Mouse (Mus musculus) kidney, adult 8-10 months (tissue): ENCODE results near the gene Svs5.
"Not testable (repeated sequence)": the region's sequence is repeated elsewhere in the genome, so short reads cannot be mapped to it uniquely, and the experiment has no call there.

ENCODE experiments used
- DNase-seq, 2 experiments: peaks; one replicate each; pipeline ENCODE4 v3.0.0; 2022

Svs5 gene

DNA sequence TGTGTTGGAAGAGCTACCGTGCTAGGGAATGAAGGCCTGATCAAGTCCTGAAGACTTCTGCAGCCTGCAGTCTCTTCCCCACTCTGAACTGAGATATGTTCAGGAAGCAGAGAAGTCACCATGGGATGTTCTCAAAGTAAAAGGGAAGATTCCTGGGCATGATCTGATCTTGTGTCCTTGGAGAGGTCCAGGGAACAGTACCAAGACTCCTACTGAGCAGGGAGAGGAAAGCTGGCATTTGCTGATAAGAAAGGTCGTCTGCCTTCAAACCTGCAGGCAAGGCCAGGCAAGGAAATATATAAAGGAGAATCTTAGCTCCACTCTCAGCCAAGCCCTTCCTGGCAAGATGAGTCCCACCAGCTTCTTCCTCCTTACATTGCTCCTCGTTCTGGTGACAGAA lies at the start of gene Svs5:
Gene Svs5, plus strand, starts transcription at position 301 of the 400 bp plus-strand sequence.
- DNase-seq: not testable (repeated sequence)

DNA sequence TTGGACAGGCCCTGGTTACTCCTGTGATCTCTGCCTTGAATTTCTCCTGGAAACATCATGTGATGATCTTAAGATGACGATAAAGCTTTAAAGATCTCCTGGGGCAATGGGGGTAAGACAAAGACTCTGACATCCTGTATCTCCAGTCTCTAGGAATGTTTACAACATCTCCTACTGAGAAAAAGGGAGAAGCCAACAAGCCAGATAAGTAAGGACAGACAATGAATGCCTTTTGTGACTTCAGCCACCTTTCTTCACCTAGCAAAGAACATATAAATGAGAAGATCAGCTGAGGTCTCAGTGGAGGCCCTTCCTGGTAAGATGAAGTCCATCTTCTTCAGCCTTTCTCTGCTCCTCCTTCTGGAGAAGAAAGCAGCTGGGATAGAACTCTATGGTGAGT lies 43.6 kb upstream of the Svs5 start, which contains the start of gene Svs3a:
Gene Svs3a, plus strand, starts transcription at position 301 of the 400 bp plus-strand sequence.
- DNase-seq: not testable (repeated sequence)

DNA sequence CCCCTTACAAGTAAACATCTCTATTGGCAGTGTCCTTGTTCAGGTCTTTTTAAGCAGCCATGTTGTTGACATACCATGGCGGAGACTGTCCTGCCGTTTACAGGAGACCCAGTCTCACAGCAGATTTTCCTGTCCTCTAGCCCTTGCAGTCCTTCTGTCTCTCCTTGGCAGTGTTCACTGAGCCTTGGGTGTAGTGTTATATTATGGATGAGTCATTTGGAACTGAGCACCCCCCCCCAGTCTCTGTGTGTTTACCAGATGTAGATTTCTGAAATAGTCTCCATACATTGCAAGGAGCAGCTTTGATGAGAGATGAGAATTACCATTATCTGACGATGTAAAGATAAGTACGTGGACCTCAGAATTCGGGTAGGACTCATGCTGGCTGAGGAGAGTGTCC lies 19.9 kb upstream of the Svs5 start:
- DNase-seq: no peak

DNA sequence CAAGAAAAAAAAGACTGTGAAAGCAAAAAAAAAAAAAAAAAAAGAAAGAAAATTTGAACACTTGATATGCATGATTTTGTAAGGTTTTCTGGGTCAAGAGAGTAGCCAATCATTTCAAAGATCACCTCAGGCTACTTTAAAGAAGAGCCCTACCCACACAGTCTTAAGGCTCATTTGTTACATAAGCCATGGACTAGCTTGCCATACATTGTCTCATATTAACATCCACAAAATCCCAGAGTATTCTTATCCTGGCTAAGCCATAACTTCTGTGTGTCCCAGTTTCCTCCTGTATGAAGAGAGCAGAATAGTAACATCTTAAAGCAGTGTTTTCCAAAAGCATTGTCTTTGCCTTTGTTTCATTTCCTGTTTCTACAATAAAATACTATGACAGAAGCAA lies 17.1 kb upstream of the Svs5 start:
- not testable (repeated sequence) for DNase-seq

DNA sequence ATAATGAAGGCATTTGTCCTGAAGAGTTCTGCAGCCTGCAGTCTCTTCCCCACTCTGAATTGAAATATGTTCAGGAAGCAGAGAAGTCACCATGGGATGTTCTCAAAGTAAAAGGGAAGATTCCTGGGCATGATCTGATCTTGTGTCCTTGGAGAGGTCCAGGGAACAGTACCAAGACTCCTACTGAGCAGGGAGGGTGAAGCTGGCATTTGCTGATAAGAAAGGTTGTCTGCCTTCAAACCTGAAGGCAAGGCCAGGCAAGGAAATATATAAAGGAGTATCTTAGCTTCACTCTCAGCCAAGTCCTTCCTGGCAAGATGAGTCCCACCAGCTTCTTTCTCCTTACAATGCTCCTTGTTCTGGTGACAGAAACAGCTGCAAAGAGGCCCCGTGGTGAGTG lies 16.1 kb upstream of the Svs5 start, which contains the start of gene Svs6:
Gene Svs6, plus strand, starts transcription at position 301 of the 400 bp plus-strand sequence.
- not testable (repeated sequence) for DNase-seq

DNA sequence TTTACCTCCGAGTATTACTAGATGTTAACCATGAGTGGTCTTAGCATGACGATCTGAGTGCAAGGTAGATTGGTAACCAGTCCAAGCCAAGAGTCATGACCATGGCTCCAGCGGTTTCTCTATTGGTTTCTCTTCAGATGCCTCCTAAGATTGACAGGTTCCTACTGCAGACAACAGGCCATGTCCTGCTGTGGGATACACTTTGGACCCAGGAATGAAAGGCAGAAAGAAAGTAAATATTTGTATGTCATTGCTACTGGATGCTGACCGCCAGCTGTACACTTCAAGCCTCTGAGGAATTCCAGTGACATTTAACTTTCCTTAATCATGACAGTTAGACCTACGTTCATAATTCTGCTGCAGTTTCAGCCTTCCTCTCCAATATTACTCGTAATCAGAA lies 11.6 kb upstream of the Svs5 start:
- no peak for DNase-seq

DNA sequence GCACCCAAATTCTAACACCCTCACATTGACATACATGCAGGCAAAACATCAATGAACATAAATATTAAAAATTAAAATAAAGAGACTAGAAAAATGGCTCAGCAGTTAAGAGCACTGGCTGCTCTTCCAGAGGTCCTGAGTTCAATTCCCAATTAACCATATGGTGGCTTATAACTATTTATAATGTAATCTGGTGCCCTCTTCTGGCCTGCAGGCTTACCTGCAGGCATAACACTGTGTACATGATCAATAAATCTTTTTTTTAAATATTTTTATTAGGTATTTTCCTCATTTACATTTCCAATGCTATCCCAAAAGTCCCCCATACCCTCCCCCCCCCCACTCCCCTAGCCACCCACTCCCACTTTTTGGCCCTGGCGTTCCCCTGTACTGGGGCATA lies 11.2 kb downstream of the Svs5 start:
- DNase-seq: not testable (repeated sequence)

DNA sequence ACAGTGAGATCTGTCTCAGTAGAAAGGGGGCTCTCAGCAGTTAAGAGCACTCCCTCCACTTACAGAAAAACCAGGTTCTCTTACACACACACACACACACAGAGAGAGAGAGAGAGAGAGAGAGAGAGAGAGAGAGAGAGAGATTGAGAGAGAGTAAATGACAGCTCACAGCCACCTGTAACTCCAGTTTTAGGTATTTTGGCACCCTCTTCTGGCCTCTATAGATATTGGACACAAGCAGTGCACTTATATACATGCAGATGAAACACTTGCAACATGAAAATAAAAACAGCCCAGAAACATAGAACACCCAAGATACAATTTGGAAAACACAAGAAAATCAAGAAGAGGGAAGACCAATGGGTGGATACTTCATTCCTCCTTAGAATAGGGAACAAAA lies 15.2 kb downstream of the Svs5 start:
- not testable (repeated sequence) for DNase-seq

DNA sequence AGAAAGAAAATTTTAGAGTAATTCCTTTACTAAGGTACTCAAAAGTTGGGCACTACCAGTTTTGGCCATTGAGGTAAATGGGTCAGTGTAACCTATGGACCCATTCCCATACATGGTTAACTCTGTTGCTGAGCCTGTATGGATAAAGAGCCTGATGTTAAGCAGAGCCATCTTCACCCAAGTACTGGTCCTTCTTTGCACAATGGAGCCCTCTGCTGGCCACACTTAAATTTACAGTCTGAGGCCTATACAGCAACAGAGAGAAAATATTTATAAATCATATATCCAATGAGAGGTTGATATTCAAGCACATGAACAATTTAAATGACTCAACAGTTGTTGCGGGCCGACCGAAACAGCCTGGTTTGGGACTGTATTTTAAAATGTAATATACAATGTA lies 16.4 kb downstream of the Svs5 start:
- peak in 1 of 2 experiments; percentile 46 for DNase-seq

DNA sequence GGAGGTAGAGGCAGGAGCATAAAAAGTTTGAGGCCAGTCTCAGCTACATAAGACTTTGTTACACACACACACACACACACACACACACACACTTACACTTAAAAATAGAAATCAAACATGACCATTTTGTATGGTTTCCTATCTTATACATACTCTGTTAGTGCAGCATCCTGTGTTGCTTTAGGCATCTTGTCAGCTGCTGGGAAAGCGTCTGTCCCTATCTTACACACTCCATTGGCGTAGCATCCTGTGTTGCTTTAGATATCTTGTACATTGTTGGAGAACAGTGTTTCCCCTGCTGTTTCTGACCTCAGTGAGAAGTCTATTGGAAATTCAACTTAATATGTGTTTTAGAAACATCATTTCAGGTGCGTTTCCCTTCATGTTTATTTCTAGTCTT lies 20.2 kb downstream of the Svs5 start:
- no peak for DNase-seq

DNA sequence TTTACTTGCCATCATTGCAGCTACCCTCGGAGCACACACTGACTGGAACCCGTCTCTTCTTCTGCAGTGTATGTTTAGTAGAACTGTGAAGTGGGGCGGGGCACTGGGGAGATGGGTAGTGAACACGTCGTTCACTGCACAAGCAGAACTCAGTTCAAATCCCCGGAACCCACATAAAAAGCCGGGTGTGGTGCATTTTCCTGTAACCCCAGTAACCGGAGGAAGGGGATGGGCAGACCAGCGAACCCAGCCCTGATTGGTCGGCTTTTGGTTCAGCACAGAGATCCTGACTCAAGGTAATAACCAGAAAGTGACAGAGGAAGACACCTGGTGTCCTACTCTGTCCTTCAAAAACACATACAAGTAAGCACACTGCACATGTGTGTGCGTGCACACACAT lies 20.8 kb downstream of the Svs5 start:
- no peak for DNase-seq

DNA sequence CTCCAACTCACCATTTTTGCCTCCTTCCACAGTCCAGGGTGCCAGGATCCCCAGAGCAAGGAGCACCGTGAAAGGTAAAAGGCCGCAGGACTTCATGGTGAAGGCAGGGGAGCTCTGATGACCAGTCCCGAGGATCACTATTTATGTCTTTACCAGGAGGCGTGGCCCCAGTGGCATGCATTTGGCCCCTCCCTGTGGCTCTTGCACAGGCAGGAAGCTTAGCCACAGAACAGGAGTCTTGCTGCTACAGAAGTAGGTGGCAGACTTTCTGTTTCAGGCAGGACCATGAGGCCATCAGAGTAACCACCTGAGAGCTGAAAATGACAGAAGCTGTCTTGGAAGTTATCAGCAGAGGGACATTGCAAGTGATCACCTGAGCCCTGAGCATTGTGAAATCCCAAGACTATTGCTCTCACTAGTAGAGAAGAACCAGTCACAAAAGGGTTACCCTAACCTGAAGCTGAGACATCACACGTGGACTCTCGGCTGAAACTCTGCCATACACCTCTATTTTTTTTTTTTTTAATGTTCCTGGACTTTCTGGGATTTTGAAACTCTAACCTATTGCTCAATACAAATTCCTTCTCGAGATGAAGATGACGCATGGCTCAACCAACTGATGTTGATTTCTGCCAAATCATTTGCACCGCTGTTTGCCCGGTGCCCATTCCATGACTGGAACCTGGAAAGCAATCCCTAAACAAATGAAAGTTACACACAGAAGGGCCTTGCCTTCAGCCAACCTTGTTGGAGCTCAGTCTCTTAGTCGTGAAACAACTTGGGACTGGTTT lies 23.8 kb downstream of the Svs5 start:
- DNase-seq: no peak

DNA sequence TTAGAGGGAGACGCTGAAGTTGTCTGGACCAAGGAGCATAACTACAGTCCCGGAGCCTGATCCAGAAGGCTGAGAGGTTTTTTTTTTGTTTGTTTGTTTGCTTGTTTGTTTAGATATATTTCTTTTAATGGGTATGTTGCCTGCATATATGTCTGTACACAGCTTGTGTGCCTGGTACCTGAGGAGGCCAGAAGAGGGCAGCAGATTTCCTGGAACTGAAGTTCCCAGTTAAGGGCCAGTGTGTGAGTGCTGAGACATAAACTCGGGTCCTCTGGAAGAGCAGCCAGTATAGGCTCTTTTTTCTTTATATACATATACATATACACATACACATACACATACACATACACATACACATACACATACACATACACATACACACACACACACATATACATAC lies 25.8 kb downstream of the Svs5 start:
- peak in 1 of 2 experiments; percentile 9 for DNase-seq

DNA sequence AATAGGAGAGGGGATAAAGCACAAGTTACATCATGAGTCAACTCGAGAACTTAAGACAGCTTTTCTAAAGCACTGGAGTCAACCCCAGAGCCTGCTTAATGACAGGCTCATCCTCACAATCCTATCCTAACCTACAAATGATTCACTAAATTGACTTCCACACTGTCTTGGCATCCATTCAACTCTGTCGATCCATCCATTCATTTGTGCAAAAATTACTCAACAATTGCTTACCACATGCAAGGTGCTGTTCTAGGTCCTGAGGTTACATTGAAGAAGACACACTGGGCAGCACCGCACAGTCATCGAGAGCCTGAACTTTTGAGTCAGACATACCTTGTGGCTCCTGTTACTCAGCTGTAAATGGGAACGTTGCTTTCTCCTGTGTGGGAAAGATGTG lies 26.5 kb downstream of the Svs5 start:
- no peak for DNase-seq

DNA sequence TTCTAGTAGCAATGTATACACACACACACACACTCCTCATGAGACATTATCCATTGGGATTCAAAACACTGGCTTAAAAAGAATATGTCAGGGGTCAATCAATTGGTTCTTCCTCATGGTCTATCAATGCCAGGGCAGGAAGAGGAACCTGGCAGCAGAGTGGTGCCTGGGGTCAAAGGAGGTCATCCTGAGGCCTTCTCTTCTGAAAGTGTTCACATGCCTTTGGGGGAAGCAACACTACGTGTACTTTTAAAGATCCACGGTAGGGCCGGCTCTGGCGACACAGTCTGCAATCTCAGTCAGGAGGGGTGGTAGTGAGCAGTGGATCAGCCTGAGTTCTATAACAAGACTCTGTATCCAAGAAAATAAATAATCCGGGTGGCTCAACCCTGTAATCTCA lies 27.1 kb downstream of the Svs5 start:
- no peak for DNase-seq

DNA sequence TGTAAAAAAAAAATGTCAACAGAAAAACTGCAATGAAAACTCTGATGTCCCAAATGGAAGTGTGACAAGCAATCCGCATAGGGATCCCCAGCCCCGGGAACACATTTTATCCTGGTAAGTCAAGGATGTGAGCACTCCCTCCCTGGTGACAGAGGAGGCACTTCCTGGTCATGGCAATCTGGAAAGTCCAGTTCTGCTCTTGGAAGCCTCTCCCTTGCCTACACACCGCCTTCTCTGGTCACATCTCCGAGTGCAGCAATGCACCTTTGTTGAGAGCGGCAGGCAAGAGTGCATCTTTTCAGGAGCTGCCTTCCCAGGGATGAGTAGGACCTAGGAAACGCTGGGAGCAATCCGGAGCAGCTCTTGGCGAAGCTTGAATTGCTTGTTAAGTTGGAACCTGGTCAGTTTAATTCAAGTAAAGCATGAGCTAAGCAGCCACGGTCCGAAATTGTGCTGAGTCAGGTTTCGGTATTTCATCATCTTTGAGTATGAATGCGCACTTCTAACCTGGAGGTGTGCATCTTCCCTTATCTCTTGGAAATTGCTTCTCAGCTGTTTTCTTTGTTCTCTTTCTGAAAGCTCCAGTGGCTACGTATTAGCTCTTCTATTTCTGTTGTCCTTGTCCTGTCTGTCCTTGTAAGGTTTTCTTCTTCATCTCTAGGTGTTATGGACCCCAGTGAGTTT lies 28.6 kb downstream of the Svs5 start:
- no peak for DNase-seq

DNA sequence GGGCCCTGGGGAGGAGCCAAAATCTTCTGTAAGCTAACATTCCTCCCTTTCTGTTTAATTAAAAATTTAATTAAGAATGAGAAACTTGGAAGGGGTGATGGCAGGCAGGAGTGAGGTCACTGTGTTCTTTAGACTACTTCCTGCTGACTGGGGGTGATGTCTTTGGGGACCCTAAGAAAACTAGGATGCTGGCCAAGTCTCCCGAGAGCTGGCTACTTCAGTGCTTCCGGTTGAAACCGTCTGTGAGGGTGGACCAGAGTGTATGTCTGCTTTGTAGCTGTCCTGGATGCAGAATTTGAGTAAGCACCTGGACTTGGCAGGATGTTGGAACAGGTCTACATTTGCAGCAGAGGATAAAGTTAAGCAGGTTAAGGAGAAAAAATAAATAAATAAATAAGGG lies 34.4 kb downstream of the Svs5 start:
- DNase-seq: no peak

DNA sequence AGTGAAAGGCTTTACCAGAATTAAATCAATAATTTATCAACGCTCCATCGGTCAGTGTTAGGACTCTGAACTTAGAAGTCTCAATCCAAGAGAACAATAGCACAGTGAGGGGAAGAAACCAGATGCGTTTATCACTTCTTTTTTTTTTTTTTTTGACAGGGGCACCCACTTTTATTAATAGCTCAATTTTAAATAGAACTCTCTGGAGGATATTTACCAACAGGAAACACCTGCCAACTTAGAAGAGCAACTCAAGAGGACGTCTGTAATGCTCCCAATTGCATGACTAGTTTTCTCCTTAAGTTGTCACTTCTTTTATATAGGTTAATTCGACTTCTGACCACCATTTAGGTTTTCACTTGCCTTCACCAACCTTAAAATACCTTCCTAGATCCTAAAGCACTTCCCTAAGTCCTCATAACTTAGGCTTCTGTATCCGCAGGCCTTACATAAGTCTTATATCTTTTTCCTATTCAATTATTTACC lies 36.1 kb downstream of the Svs5 start:
- DNase-seq: no peak

DNA sequence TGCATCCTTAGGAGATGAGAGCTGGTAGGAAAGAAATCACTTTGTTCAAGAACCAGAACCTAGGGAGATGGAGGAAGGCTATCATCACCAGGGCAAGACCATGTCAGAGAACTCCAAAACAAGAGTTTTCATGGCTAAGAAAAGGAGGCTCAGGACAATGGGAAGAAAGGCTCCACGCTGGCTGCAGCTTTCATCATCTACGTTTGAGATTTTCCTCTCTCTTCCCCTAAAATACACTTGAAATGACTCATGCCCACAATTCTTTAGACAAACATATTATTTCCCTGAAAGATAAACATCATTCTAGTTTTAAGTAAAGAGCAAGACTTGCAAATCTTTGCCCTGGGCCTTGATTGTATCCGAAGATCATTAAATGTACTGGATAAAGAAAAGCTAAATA lies 38.8 kb downstream of the Svs5 start:
- DNase-seq: no peak

DNA sequence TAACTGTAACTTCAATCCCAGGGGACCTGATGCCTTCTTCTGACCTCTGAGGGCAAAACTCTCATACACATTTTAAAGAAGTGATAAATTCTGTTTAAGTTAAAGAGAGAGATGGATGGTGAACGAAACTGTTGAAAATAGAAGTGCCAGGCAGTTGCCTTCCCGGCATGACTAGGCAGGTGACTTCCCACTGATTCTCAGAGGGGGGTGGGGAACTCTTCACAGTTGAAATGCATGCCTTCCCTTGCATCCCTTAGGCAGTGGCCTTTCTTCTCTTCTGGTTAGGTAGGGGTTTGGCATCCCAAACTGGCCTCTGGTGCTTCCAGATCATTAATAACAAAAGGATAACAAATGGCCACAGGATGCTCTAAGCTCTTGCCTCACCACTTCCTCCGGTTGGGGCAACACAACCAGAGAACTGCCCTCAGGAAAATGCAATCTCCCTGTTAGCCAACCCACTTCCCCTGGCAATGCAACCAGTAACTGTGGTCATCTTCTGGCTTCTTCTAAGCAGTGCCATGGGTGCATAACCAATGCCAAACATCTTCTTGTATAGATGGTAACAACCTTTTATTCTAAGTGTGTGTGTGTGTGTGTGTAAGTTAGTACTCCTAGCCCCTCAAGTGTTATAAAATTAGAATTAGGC lies 40.0 kb downstream of the Svs5 start:
- DNase-seq: no peak

DNA sequence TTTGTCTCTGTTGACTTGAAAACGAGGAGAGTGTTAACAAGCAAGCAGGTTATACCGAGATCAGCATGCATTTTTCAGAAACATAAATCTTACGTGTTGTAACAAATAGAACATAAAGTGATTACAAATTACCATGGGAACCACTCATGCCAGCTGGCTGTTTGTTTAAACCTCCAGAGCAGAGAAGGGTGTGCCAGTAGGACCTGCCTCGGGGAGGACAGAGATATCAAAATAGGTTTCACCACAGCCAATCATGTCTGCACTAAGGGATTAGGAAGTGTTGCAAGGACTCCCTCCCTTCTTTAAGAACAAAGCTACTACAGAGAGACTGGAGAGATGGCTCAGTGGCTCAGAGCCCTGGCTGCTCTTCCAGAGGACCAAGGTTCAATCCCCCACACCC lies 40.6 kb downstream of the Svs5 start:
- no peak for DNase-seq

DNA sequence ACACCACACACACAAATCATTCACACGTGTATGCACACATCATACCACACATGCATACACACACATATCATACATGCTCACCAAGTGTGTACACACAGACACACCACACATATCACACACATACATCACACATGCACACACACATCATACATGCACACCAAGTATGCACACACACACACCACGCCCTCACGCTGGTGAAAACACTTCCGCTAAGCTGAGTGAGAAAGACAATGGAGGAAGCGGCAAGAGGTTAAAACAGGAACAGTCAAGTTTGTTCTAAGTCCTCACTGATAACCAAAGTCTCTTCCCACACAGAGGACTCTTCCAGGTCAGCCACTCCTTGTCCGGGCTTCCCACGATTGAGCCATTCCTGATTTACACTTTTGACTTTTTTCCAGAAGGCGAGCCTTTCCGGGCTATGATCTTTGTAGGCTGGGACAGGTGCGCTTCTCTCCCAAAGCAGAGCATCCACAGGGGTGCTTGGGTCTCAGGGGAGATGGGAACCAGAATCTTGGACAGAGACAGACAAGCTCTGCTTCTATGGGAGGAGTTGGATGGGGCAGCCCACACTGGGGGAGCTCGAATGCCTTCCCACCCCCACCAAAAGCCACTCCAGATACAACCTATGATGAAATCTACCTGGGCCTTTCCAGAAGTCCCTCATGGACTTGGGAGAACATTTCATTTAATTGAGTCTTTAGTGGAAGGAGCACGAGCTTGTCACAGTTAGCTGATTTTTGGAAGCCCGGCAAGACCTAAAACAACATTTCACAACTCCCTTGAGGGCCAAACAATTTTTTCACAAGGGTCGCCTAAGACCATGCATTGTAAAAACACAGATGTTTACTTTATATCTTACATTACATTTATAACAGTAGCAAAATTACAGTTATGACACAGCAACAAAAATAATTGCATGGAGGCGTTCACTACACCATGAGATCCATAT lies 45.2 kb downstream of the Svs5 start:
- no peak for DNase-seq
